Mouse (Mus musculus): ENCODE measurements around the gene Mcub.

GRCm38 (mm10) chr3:129901271-129901809, 68.7 kb downstream of the Mcub start, which contains the start of gene Casp6:
- TF ChIP-seq ZMIZ1 (IDR thresholded peaks at IDR 0.05; ENCODE audit: low read depth, low read length): no peak
- no peak for TF ChIP-seq CHD2 (IDR thresholded peaks at IDR 0.05; ENCODE audit: low read length)
- TF ChIP-seq SMC3 (IDR thresholded peaks at IDR 0.05; ENCODE audit: low read depth, low read length): no peak
- TF ChIP-seq HCFC1 (IDR thresholded peaks at IDR 0.05; ENCODE audit: low read depth, low read length): no peak
- peak; percentile 54; the same call in 1 of the 2 replicates for TF ChIP-seq POLR2A (IDR thresholded peaks at IDR 0.05; ENCODE audit: low read depth, low read length)
- TF ChIP-seq CTCF (conservative IDR thresholded peaks at IDR 0.05 in 1 of 2, IDR thresholded peaks at IDR 0.05 in 1 of 2; ENCODE audit: low read depth in 2 of 2, low read length in 2 of 2): no peak
